Mouse (Mus musculus) limb, embryonic 11.5 days (tissue): ENCODE results near the gene Phf13. TPM values are rescaled to one million over a fixed set of nuclear protein-coding genes. Genes with fewer than 3 reads are reported as not detected.

Experiments
- ATAC-seq: fragments of 200-750 bp; cut with Nextera tagmentation; 2 replicates; pipeline ENCODE4 v1.8.0; 2017; ENCODE audit warnings: low read depth; ENCODE audit not compliant: insufficient number of reproducible peaks, low FRiP score, low TSS enrichment
- DNase-seq: peaks from one replicate; pipeline ENCODE4 v3.0.0-alpha.2; 2015; ENCODE audit warnings: low spot score
- H3K27ac ChIP-seq: fragments of 300-500 bp; sonication (generic); replicated peaks from 2 replicates; pipeline ENCODE4 v1.5.1; 2014; ENCODE audit warnings: low read depth, mild to moderate bottlenecking, low read length
- H3K27me3 ChIP-seq: fragments of 300-500 bp; sonication (generic); 2 replicates; pipeline ENCODE4 v1.6.1; 2014; ENCODE audit warnings: mild to moderate bottlenecking, low read length, mixed read lengths; ENCODE audit not compliant: control insufficient read depth, insufficient read depth
- H3K36me3 ChIP-seq: fragments of 300-500 bp; sonication (generic); 2 replicates; pipeline ENCODE4 v1.6.1; 2014; ENCODE audit warnings: mild to moderate bottlenecking, low read length, moderate library complexity, mixed read lengths; ENCODE audit not compliant: control insufficient read depth, insufficient read depth
- H3K4me1 ChIP-seq: fragments of 300-500 bp; sonication (generic); 2 replicates; pipeline ENCODE4 v1.6.1; 2014; ENCODE audit warnings: low read length, mixed read lengths; ENCODE audit not compliant: control insufficient read depth, insufficient read depth
- H3K4me2 ChIP-seq: fragments of 300-500 bp; sonication (generic); 2 replicates; pipeline ENCODE4 v1.6.1; 2014; ENCODE audit warnings: low read depth, mild to moderate bottlenecking, moderate library complexity; ENCODE audit not compliant: severe bottlenecking
- H3K4me3 ChIP-seq: fragments of 300-500 bp; sonication (generic); 2 replicates; pipeline ENCODE4 v1.5.1; 2014; ENCODE audit warnings: low read depth, low read length
- H3K9ac ChIP-seq: fragments of 300-500 bp; sonication (generic); 2 replicates; pipeline ENCODE4 v1.6.1; 2014; ENCODE audit warnings: mild to moderate bottlenecking, low read length
- H3K9me3 ChIP-seq: fragments of 300-500 bp; sonication (generic); 2 replicates; pipeline ENCODE4 v1.6.1; 2016; ENCODE audit warnings: low read length; ENCODE audit not compliant: control insufficient read depth
- WGBS: fragments of 180-500 bp; shearing (Covaris S2); extraction: QIAGEN DNeasy Blood & Tissue Kit; methylation state at CpG from one replicate; pipeline ENCODE4 v1.1.7; 2014; 5-methylcytosine and 5-hydroxymethylcytosine counted together
- polyA plus RNA-seq: library from polyadenylated mRNA; unstranded; fragments of >200 nt; fragmentation: Nextera tagmentation; extraction: Ambion mirVana; gene quantifications from 2 replicates; pipeline ENCODE4 v1.2.1, GENCODE M21; 2014

Phf13 gene
- polyA plus RNA-seq, 1 experiment from 2014 or later: 29.4 TPM

DNA sequence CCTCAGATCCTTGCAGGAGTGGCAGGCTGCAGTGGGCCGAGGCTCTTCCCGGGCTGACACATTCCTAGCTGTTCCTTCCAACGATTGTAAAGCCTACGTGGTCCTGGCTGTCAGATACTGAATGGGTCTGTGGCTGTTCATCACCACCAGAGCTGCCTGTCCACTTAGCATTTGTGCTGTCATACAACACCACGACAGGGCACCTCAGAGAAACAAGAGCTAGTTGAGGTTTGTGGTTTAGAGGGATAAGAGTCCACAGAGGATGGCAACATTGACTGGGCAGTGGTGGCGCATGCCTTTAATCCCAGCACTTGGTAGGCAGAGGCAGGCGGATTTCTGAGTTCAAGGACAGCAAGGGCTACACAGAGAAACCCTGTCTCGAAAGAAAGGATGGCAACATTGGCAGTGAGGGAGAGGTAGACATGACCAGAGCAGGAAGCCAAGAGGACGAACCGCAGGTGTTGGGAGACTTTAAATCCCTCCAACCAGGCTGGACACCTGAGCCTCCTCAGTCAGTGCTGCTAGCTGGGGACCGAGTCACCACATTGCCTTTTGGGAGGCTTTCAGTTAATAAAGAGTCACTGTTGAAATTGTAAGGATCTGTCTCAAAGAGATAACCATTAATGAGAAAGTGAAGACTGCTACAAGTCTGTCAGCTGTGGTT, 36.1 kb downstream of the Phf13 start:
- Histone ChIP-seq H3K27ac (no peak overlapping the region), H3K4me1 (no peaks in the 10 kb centered on the region), H3K4me2 (no peak overlapping the region), H3K27me3 (no peaks in the 10 kb centered on the region), H3K9me3 (no peaks in the 10 kb centered on the region), H3K36me3 (peaks cover 22% of the 10 kb centered on the region; the same call in 1 of the 2 replicates), H3K4me3 (no peak overlapping the region), H3K9ac (no peak overlapping the region)
- DNase-seq: no peak
- 94% methylated on average over 11 of the region's 11 CpGs for WGBS
- ATAC-seq: no peak

GRCm38 (mm10) chr4:151957584-151958315, 38.3 kb downstream of the Phf13 start:
- no peak overlapping the region for H3K4me2 ChIP-seq
- no peak overlapping the region for H3K4me3 ChIP-seq
- H3K9ac ChIP-seq: no peak overlapping the region
- H3K9me3 ChIP-seq: no peaks in the 10 kb centered on the region
- no peaks in the 10 kb centered on the region for H3K27me3 ChIP-seq
- H3K27ac ChIP-seq: no peak overlapping the region
- WGBS: 89% methylated on average over 9 of the region's 9 CpGs
- no peaks in the 10 kb centered on the region for H3K4me1 ChIP-seq
- DNase-seq (no peak), ATAC-seq (no peak)
- peaks cover 25% of the 10 kb centered on the region; the same call in 1 of the 2 replicates for H3K36me3 ChIP-seq

DNA sequence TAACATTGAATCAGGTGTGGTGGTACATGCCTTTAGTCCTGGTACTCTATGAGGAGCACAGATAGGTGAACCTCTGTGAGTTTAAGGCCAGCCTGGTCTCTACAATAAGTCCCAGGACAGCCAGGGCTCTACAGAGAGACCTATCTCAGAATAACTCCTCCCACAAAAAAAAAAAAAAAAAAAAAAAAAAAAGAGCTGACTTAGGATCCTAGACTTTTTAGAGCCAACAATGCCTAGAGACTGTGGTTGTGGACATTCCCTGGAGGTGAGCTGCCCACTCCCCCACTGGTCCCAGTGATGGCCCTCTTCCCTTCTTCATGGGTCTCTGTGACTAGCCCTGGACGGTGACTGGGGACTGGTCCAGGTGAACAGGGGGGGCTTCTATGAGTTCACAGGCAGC, 40.3 kb downstream of the Phf13 start:
- no peak overlapping the region for H3K27ac ChIP-seq
- H3K4me1 ChIP-seq: no peaks in the 10 kb centered on the region
- H3K9me3 ChIP-seq: no peaks in the 10 kb centered on the region
- ATAC-seq (no peak), DNase-seq (no peak)
- no peak overlapping the region for H3K4me2 ChIP-seq
- H3K36me3 ChIP-seq: peaks cover 25% of the 10 kb centered on the region; the same call in 1 of the 2 replicates
- H3K4me3 ChIP-seq: no peak overlapping the region
- 93% methylated on average over 1 of the region's 1 CpGs for WGBS
- no peaks in the 10 kb centered on the region for H3K27me3 ChIP-seq
- H3K9ac ChIP-seq: no peak overlapping the region

DNA sequence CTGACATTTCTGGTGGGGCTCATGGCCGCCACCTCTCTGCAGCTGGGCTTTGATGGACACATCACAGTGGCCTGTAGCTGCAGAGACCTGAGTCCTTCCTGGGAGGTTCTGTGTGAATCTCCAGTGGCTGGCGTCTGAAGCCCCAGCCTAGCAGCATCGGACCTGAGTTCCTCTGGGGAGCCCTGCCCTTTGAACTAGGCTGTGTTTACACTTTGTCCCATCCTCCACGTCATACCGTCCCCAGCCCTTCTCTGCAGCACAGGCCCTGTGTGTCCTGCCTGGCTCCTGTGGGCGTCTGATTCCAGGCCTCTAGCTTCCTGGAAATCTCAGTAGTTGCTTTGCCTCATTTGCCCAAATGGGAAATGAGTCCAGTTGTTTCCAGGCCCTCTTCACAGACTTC, 42.8 kb downstream of the Phf13 start:
- Histone ChIP-seq H3K4me3 (no peak overlapping the region), H3K9ac (no peak overlapping the region), H3K9me3 (no peaks in the 10 kb centered on the region), H3K27ac (no peak overlapping the region), H3K36me3 (peaks cover 26% of the 10 kb centered on the region), H3K4me2 (no peak overlapping the region), H3K4me1 (no peaks in the 10 kb centered on the region), H3K27me3 (no peaks in the 10 kb centered on the region)
- no peak for DNase-seq
- 67% methylated on average over 6 of the region's 6 CpGs for WGBS
- ATAC-seq: no peak

DNA sequence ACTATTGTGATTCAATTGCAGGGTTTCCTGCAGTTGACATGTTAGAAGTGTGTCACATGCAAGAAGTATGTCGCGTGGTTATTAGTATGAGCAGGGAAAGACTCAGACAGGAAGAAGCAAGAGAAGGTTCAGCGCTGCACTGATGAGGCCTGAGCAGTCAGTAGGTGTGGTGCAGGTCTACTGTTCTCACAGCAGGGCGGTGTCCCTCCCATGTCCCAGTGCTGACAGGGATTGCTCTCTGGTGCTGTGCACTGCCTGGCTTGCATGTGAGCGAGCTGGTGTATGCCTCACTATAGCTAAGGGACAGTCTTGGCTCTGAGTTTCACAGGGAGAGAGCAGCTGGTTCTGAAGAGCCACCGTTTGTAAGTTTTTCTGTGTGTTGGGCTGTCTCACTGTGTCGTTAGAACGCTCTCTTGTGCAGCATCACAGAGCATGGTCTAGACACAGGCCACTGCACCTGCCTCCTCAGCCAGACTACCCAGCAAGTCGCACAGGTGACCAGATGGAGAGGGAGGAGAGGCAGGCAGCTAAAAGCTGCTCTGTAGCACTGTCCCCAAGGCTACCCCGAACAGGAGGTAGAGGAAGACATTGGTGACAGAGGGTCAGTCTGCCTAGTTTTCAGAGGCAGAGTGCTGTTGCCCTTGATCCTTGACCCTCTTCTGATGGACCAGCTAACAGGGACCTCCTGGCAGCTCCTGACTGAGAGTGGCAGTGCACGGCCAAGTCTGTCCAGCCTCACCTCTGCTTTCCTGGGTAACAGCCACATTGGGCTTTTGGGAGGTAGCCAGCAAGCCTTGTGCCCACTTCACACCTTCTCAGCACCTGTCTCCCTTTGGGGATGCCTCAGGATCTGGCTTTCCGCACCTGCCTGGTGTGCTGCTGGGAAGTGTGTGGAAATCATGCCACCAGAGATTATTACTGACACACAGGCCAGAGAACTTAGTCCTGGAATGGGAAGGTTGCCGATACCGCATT, 47.3 kb downstream of the Phf13 start:
- Histone ChIP-seq H3K9me3 (no peaks in the 10 kb centered on the region), H3K9ac (no peak overlapping the region), H3K4me1 (no peaks in the 10 kb centered on the region), H3K4me2 (no peak overlapping the region), H3K4me3 (no peak overlapping the region), H3K27me3 (no peaks in the 10 kb centered on the region), H3K27ac (no peak overlapping the region), H3K36me3 (peaks cover 10% of the 10 kb centered on the region)
- WGBS: 91% methylated on average over 14 of the region's 14 CpGs
- no peak for ATAC-seq
- no peak for DNase-seq

GRCm38 (mm10) chr4:151946211-151946610, 49.8 kb downstream of the Phf13 start:
- Histone ChIP-seq H3K4me3 (no peak overlapping the region), H3K9me3 (no peaks in the 10 kb centered on the region), H3K27ac (no peak overlapping the region), H3K36me3 (peaks cover 3% of the 10 kb centered on the region; the same call in 1 of the 2 replicates), H3K4me1 (no peaks in the 10 kb centered on the region), H3K27me3 (no peaks in the 10 kb centered on the region), H3K9ac (no peak overlapping the region), H3K4me2 (no peak overlapping the region)
- ATAC-seq (no peak), DNase-seq (no peak)
- 94% methylated on average over 11 of the region's 11 CpGs for WGBS

Other genes with a start within 250 kb of the Phf13 start
- gene Camta1, start 134.4 kb downstream of the Phf13 start, polyA plus RNA-seq: 106 and 109 TPM in 2 replicates
- gene Dnajc11, start 62.6 kb downstream of the Phf13 start, polyA plus RNA-seq: 90.9 and 93.2 TPM in 2 replicates
- gene Thap3, start 7.3 kb downstream of the Phf13 start, polyA plus RNA-seq: 27.3 and 29.5 TPM in 2 replicates
- 4.7 and 6.4 TPM in 2 replicates for gene Klhl21, start 12.5 kb upstream of the Phf13 start, polyA plus RNA-seq
- 21.0 and 23.9 TPM in 2 replicates for gene Zbtb48, start 31.4 kb upstream of the Phf13 start, polyA plus RNA-seq
- gene Tas1r1, start 42.3 kb upstream of the Phf13 start, polyA plus RNA-seq: 0.40 and 0.75 TPM in 2 replicates
- 38.1 and 40.3 TPM in 2 replicates for gene Nol9, start 43.1 kb upstream of the Phf13 start, polyA plus RNA-seq
- 8.8 and 8.9 TPM in 2 replicates for gene Plekhg5, start 76.2 kb upstream of the Phf13 start, polyA plus RNA-seq
- 0.38 and 0.79 TPM in 2 replicates for gene Tnfrsf25, start 119.7 kb upstream of the Phf13 start, polyA plus RNA-seq
- gene Espn, start 156.1 kb upstream of the Phf13 start, polyA plus RNA-seq: 1.6 and 1.9 TPM in 2 replicates
- not detected in 2 replicates for gene Hes2, start 162.6 kb upstream of the Phf13 start, polyA plus RNA-seq
- gene Acot7, start 181.9 kb upstream of the Phf13 start, polyA plus RNA-seq: 32.1 and 33.3 TPM in 2 replicates